Mouse (Mus musculus) intestine, postnatal 0 days (tissue): ENCODE measurements at regions not wholly inside any gene's neighbourhood (a gene's known extent, or its start where the extent isn't known, plus 50 kb on each side); places are given as distances from the start of the nearest gene placed in this dataset.
A peak's percentile ranks its signal among the peaks of the same experiment; 100 is the strongest.

Experiments used
- ATAC-seq: fragments of 200-750 bp; cut with Nextera tagmentation; 2 replicates; pipeline ENCODE4 v1.8.0; 2017; ENCODE audit warnings: mild to moderate bottlenecking, moderate TSS enrichment, moderate library complexity
- H3K27ac ChIP-seq: fragments of 300-500 bp; sonication (generic); 2 replicates; pipeline ENCODE4 v1.5.1; 2014; ENCODE audit warnings: mild to moderate bottlenecking, low read depth, low read length, moderate library complexity
- H3K27me3 ChIP-seq: fragments of 300-500 bp; sonication (generic); replicated peaks from 2 replicates; pipeline ENCODE4 v1.6.1; 2014; ENCODE audit warnings: low read length, mixed read lengths; ENCODE audit not compliant: control insufficient read depth, insufficient read depth
- H3K36me3 ChIP-seq: fragments of 300-500 bp; sonication (generic); 2 replicates; pipeline ENCODE4 v1.6.1; 2014; ENCODE audit warnings: mild to moderate bottlenecking, moderate library complexity; ENCODE audit not compliant: control insufficient read depth, insufficient read depth
- H3K4me1 ChIP-seq: fragments of 300-500 bp; sonication (generic); replicated peaks from 2 replicates; pipeline ENCODE4 v1.6.1; 2014; ENCODE audit warnings: antibody characterized with exemption, low read length, mixed read lengths; ENCODE audit not compliant: control insufficient read depth, insufficient read depth
- H3K4me2 ChIP-seq: fragments of 300-500 bp; sonication (generic); replicated peaks from 2 replicates; pipeline ENCODE4 v1.6.1; 2014; ENCODE audit warnings: low read depth, mild to moderate bottlenecking, moderate library complexity
- H3K4me3 ChIP-seq: fragments of 300-500 bp; sonication (generic); 2 replicates; pipeline ENCODE4 v1.5.1; 2014; ENCODE audit warnings: low read depth, low read length
- H3K9ac ChIP-seq: fragments of 300-500 bp; sonication (generic); 2 replicates; pipeline ENCODE4 v1.6.1; 2014; ENCODE audit warnings: mild to moderate bottlenecking, low read depth, low read length
- H3K9me3 ChIP-seq: fragments of 300-500 bp; sonication (generic); 2 replicates; pipeline ENCODE4 v1.6.1; 2016; ENCODE audit warnings: mixed run types; ENCODE audit not compliant: control insufficient read depth
- CTCF ChIP-seq: sonication (generic); IDR thresholded peaks from 2 replicates; pipeline ENCODE4 v1.5.1; 2016; ENCODE audit warnings: low read depth, mild to moderate bottlenecking, control low read depth, antibody characterized with exemption, moderate library complexity
- WGBS: fragments of 180-500 bp; shearing (Covaris S2); extraction: QIAGEN DNeasy Blood & Tissue Kit; methylation state at CpG from one replicate; pipeline ENCODE4 v1.1.7; 2014; 5-methylcytosine and 5-hydroxymethylcytosine counted together

DNA sequence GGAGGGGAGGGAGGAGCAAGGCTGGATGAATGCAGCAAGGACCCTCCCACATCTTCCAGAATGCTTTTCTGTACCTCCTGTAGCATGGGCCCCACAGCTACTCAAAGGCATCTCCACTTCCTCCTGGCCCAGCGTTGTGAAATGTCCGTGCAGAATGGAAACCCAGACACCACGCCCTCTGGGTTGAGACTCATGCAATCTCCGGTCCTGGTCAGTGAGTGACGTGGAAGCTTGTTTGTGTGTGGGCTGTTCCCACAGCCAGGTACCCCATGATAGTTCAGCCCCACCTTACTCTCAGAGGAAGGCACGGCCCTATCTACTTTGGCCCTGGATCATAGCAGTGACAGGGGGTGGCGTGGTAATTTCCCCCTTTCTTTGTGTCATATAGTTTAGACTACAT is 120.8 kb upstream of the Cxcr4 start:
- no peak overlapping the region for H3K4me3 ChIP-seq
- H3K27ac ChIP-seq = no peak overlapping the region
- no peak overlapping the region for H3K9ac ChIP-seq
- H3K4me1 ChIP-seq = no peaks in the 10 kb centered on the region
- H3K36me3 ChIP-seq = no peaks in the 10 kb centered on the region
- ATAC-seq = peak; percentile 56
- TF ChIP-seq CTCF = no peak
- H3K9me3 ChIP-seq = no peaks in the 10 kb centered on the region
- 22% methylated on average over 7 of the region's 7 CpGs for WGBS
- peak overlapping the region; percentile 17; the same call in 1 of the 2 replicates for H3K4me2 ChIP-seq
- H3K27me3 ChIP-seq = no peaks in the 10 kb centered on the region

GRCm38 (mm10) chr1:128711121-128711520 is 119.0 kb upstream of the Cxcr4 start:
- Histone ChIP-seq H3K9me3 (no peaks in the 10 kb centered on the region), H3K27ac (no peak overlapping the region), H3K36me3 (no peaks in the 10 kb centered on the region), H3K9ac (no peak overlapping the region), H3K4me3 (no peak overlapping the region), H3K4me2 (no peak overlapping the region), H3K27me3 (no peaks in the 10 kb centered on the region), H3K4me1 (no peaks in the 10 kb centered on the region)
- WGBS = 64% methylated on average over 5 of the region's 5 CpGs
- no peak for ATAC-seq
- TF ChIP-seq CTCF = no peak

DNA sequence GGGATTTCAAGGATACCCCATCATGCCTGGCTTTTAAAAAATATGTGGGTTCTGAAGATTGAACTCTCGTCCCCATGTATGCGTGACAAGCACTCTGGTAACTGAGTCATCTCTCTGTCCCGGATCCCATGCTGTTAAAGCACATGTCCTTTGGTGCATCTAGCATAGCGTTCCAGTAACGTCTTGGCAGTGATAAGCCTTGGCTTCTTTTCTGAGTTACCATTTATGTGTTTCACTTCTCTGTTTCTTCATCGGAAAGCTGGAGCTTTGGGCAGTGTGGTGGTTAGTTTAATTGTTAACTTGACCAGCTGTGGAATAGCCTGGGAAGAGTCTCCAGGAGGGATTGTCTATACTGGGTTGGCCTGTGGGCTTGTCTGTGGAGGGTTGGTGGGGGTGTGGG is 115.7 kb upstream of the Cxcr4 start:
- Histone ChIP-seq H3K36me3 (no peaks in the 10 kb centered on the region), H3K4me1 (no peaks in the 10 kb centered on the region), H3K27ac (no peak overlapping the region), H3K9ac (no peak overlapping the region), H3K4me2 (no peak overlapping the region), H3K27me3 (no peaks in the 10 kb centered on the region), H3K4me3 (no peak overlapping the region), H3K9me3 (no peaks in the 10 kb centered on the region)
- 86% methylated on average over 6 of the region's 6 CpGs for WGBS
- no peak for TF ChIP-seq CTCF
- ATAC-seq = no peak

DNA sequence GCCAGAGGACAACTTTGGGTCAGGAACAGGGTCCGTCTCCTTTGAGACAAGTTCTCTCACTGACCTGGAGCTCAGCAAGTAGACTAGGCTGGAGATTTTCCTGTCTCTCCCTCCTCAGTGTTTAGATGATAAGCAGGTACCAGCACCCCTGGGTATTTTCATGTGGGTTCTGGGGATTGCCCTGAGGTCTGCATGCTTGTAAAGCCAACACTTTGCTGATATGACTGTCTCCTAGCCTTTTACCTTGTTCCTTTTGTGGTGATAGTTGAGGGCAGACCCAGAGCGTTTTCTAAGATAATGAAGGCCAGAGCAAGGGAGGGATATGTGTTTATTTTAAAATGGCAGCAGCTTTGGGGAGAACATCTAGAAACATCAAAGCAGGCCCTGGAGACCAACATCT is 114.1 kb upstream of the Cxcr4 start:
- Histone ChIP-seq H3K9me3 (no peaks in the 10 kb centered on the region), H3K27me3 (no peaks in the 10 kb centered on the region), H3K4me2 (no peak overlapping the region), H3K36me3 (no peaks in the 10 kb centered on the region), H3K9ac (no peak overlapping the region), H3K27ac (no peak overlapping the region), H3K4me3 (no peak overlapping the region), H3K4me1 (no peaks in the 10 kb centered on the region)
- 70% methylated on average over 2 of the region's 2 CpGs for WGBS
- no peak for ATAC-seq
- TF ChIP-seq CTCF = no peak

DNA sequence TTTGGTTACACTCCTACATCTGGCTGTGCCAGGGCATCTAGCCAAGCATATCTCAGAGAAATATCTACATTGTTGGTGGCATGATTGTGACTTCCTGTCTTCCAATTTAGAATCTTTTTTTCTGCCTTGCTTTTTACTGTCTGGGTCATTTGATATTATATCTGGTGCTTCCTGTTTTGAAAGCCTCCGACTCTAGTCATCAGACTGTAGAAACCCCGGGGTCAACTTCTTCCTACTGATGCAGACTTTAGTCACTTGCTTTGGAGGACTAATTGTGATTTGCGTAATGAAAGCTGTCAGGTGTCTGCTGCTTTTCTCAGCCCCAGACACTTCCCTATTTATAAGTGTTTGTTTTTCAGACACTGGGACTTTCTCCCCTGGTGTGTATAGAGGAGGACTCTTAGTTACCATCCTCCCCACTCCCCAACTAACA is 113.0 kb upstream of the Cxcr4 start:
- ATAC-seq = no peak
- TF ChIP-seq CTCF = no peak
- Histone ChIP-seq H3K4me2 (no peak overlapping the region), H3K9ac (no peak overlapping the region), H3K27ac (no peak overlapping the region), H3K4me3 (no peak overlapping the region), H3K36me3 (no peaks in the 10 kb centered on the region), H3K4me1 (no peaks in the 10 kb centered on the region), H3K27me3 (no peaks in the 10 kb centered on the region), H3K9me3 (no peaks in the 10 kb centered on the region)
- 50% methylated on average over 3 of the region's 3 CpGs for WGBS

GRCm38 (mm10) chr1:128701326-128701725 is 109.2 kb upstream of the Cxcr4 start:
- H3K4me1 ChIP-seq = no peaks in the 10 kb centered on the region
- H3K27me3 ChIP-seq = no peaks in the 10 kb centered on the region
- no peak for TF ChIP-seq CTCF
- H3K27ac ChIP-seq = no peak overlapping the region
- H3K4me3 ChIP-seq = no peak overlapping the region
- no peak overlapping the region for H3K9ac ChIP-seq
- no peak overlapping the region for H3K4me2 ChIP-seq
- no peaks in the 10 kb centered on the region for H3K36me3 ChIP-seq
- ATAC-seq = no peak
- 74% methylated on average over 3 of the region's 3 CpGs for WGBS
- no peaks in the 10 kb centered on the region for H3K9me3 ChIP-seq

GRCm38 (mm10) chr1:128697962-128698361 is 105.9 kb upstream of the Cxcr4 start:
- H3K27ac ChIP-seq = no peak overlapping the region
- no peak overlapping the region for H3K4me2 ChIP-seq
- TF ChIP-seq CTCF = no peak
- H3K9ac ChIP-seq = no peak overlapping the region
- no peaks in the 10 kb centered on the region for H3K4me1 ChIP-seq
- WGBS = 69% methylated on average over 4 of the region's 4 CpGs
- no peak for ATAC-seq
- H3K9me3 ChIP-seq = no peaks in the 10 kb centered on the region
- H3K36me3 ChIP-seq = no peaks in the 10 kb centered on the region
- no peaks in the 10 kb centered on the region for H3K27me3 ChIP-seq
- H3K4me3 ChIP-seq = no peak overlapping the region
